Mouse (Mus musculus): Measurements from ENCODE around the gene Brd2.

GRCm38 (mm10) chr17:34108460-34108859 is 14.0 kb downstream of the Brd2 start:
- TF ChIP-seq POLR2A (IDR thresholded peaks at IDR 0.05; ENCODE audit: borderline replicate concordance, control insufficient read depth, low read depth, low read length): no peak
- no peak for TF ChIP-seq CTCF (IDR thresholded peaks at IDR 0.05; ENCODE audit: control insufficient read depth, insufficient read depth, low read length)

Data from bone marrow, adult 2 months (tissue).